Mouse (Mus musculus) embryonic facial prominence, embryonic 14.5 days (tissue): ENCODE results near the gene Bicd2. TPM values are rescaled to one million over a fixed set of nuclear protein-coding genes. Genes with fewer than 3 reads are reported as not detected.

Experiments
- ATAC-seq: fragments of 200-750 bp; cut with Nextera tagmentation; 2 replicates; pipeline ENCODE4 v1.8.0; 2017; ENCODE audit warnings: low read depth, moderate number of reproducible peaks, moderate TSS enrichment
- DNase-seq: peaks from one replicate; pipeline ENCODE4 v3.0.0-alpha.2; 2015; ENCODE audit warnings: low spot score
- H3K27ac ChIP-seq: fragments of 300-500 bp; sonication (generic); replicated peaks from 2 replicates; pipeline ENCODE4 v1.5.1; 2014; ENCODE audit warnings: low read depth, mild to moderate bottlenecking, low read length, moderate library complexity
- H3K27me3 ChIP-seq: fragments of 300-500 bp; sonication (generic); replicated peaks from 2 replicates; pipeline ENCODE4 v1.6.1; 2014; ENCODE audit warnings: low read length; ENCODE audit not compliant: control insufficient read depth, insufficient read depth
- H3K36me3 ChIP-seq: fragments of 300-500 bp; sonication (generic); 2 replicates; pipeline ENCODE4 v1.6.1; 2014; ENCODE audit warnings: low read length, mixed read lengths; ENCODE audit not compliant: control insufficient read depth, insufficient read depth
- H3K4me1 ChIP-seq: fragments of 300-500 bp; sonication (generic); 2 replicates; pipeline ENCODE4 v1.6.1; 2014; ENCODE audit warnings: antibody characterized with exemption, low read length; ENCODE audit not compliant: control insufficient read depth, insufficient read depth
- H3K4me2 ChIP-seq: fragments of 300-500 bp; sonication (generic); 2 replicates; pipeline ENCODE4 v1.6.1; 2014; ENCODE audit warnings: low read depth, mild to moderate bottlenecking, low read length, moderate library complexity, mixed read lengths
- H3K4me3 ChIP-seq: fragments of 300-500 bp; sonication (generic); 2 replicates; pipeline ENCODE4 v1.5.1; 2014; ENCODE audit warnings: low read depth, mild to moderate bottlenecking, low read length
- H3K9ac ChIP-seq: fragments of 300-500 bp; sonication (generic); 2 replicates; pipeline ENCODE4 v1.6.1; 2014; ENCODE audit warnings: low read depth, mild to moderate bottlenecking, low read length, moderate library complexity, mixed read lengths
- H3K9me3 ChIP-seq: fragments of 300-500 bp; sonication (generic); 2 replicates; pipeline ENCODE4 v1.6.1; 2016; ENCODE audit warnings: low read length; ENCODE audit not compliant: control insufficient read depth
- WGBS: fragments of 180-500 bp; shearing (Covaris S2); extraction: QIAGEN DNeasy Blood & Tissue Kit; methylation state at CpG from one replicate; pipeline ENCODE4 v1.1.7; 2014; 5-methylcytosine and 5-hydroxymethylcytosine counted together
- polyA plus RNA-seq: library from polyadenylated mRNA; unstranded; fragments of >200 nt; fragmentation: Nextera tagmentation; extraction: Ambion mirVana; gene quantifications from 2 replicates; pipeline ENCODE4 v1.2.1, GENCODE M21; 2014

Gene Bicd2
- polyA plus RNA-seq, 1 experiment from 2014 or later, result 37.1 TPM

- no peak for ATAC-seq
- Histone ChIP-seq H3K4me3 (no peak overlapping the region), H3K27me3 (no peaks in the 10 kb centered on the region), H3K4me1 (peaks cover 13% of the 10 kb centered on the region), H3K27ac (no peak overlapping the region), H3K4me2 (no peak overlapping the region), H3K9me3 (no peaks in the 10 kb centered on the region), H3K36me3 (no peaks in the 10 kb centered on the region), H3K9ac (no peak overlapping the region)
- 74% methylated on average over 3 of the region's 3 CpGs for WGBS
- no peak for DNase-seq
These were observed 19.9 kb upstream of the Bicd2 start for GRCm38 (mm10) chr13:49321452-49321851.

GRCm38 (mm10) chr13:49322169-49322568 is 19.2 kb upstream of the Bicd2 start:
- no peaks in the 10 kb centered on the region for H3K9me3 ChIP-seq
- ATAC-seq (no peak), DNase-seq (peak; percentile 34)
- 77% methylated on average over 5 of the region's 5 CpGs for WGBS
- no peaks in the 10 kb centered on the region for H3K27me3 ChIP-seq
- H3K36me3 ChIP-seq, result no peaks in the 10 kb centered on the region
- no peak overlapping the region for H3K27ac ChIP-seq
- no peak overlapping the region for H3K9ac ChIP-seq
- H3K4me1 ChIP-seq, result peaks cover 13% of the 10 kb centered on the region
- H3K4me2 ChIP-seq, result no peak overlapping the region
- no peak overlapping the region for H3K4me3 ChIP-seq

- Histone ChIP-seq H3K4me3 (no peak overlapping the region), H3K27me3 (no peaks in the 10 kb centered on the region), H3K9ac (no peak overlapping the region), H3K4me2 (no peak overlapping the region), H3K27ac (no peak overlapping the region), H3K36me3 (no peaks in the 10 kb centered on the region), H3K9me3 (no peaks in the 10 kb centered on the region), H3K4me1 (peaks cover 13% of the 10 kb centered on the region)
- no peak for ATAC-seq
- WGBS, result 80% methylated on average over 5 of the region's 5 CpGs
- no peak for DNase-seq
These were observed 18.6 kb upstream of the Bicd2 start for GRCm38 (mm10) chr13:49322739-49323138.

- DNase-seq, result no peak
- no peak overlapping the region for H3K4me2 ChIP-seq
- no peak overlapping the region for H3K27ac ChIP-seq
- H3K36me3 ChIP-seq, result no peaks in the 10 kb centered on the region
- 77% methylated on average over 5 of the region's 5 CpGs for WGBS
- ATAC-seq, result no peak
- H3K9me3 ChIP-seq, result no peaks in the 10 kb centered on the region
- H3K9ac ChIP-seq, result no peak overlapping the region
- no peaks in the 10 kb centered on the region for H3K27me3 ChIP-seq
- H3K4me1 ChIP-seq, result peaks cover 9% of the 10 kb centered on the region
- no peak overlapping the region for H3K4me3 ChIP-seq
These were observed 16.5 kb upstream of the Bicd2 start for GRCm38 (mm10) chr13:49324871-49325270.

GRCm38 (mm10) chr13:49326246-49327206 is 14.9 kb upstream of the Bicd2 start:
- H3K4me2 ChIP-seq, result no peak overlapping the region
- no peak overlapping the region for H3K27ac ChIP-seq
- DNase-seq, result peak; percentile 57
- no peak overlapping the region for H3K9ac ChIP-seq
- no peak overlapping the region for H3K4me3 ChIP-seq
- 0 out of 2 replicates have a peak, but pooled peaks have one; percentile 44 for ATAC-seq
- H3K4me1 ChIP-seq, result no peaks in the 10 kb centered on the region
- H3K27me3 ChIP-seq, result no peaks in the 10 kb centered on the region
- H3K9me3 ChIP-seq, result no peaks in the 10 kb centered on the region
- no peaks in the 10 kb centered on the region for H3K36me3 ChIP-seq
- 65% methylated on average over 6 of the region's 6 CpGs for WGBS

- Histone ChIP-seq H3K9me3 (no peaks in the 10 kb centered on the region), H3K27ac (no peak overlapping the region), H3K9ac (no peak overlapping the region), H3K27me3 (no peaks in the 10 kb centered on the region), H3K4me2 (no peak overlapping the region), H3K4me1 (no peaks in the 10 kb centered on the region), H3K36me3 (no peaks in the 10 kb centered on the region), H3K4me3 (no peak overlapping the region)
- no peak for DNase-seq
- WGBS, result 81% methylated on average over 4 of the region's 4 CpGs
- no peak for ATAC-seq
These were observed 13.3 kb upstream of the Bicd2 start for GRCm38 (mm10) chr13:49328101-49328500.

- Histone ChIP-seq H3K9me3 (no peaks in the 10 kb centered on the region), H3K4me2 (no peak overlapping the region), H3K9ac (no peak overlapping the region), H3K36me3 (no peaks in the 10 kb centered on the region), H3K27ac (no peak overlapping the region), H3K27me3 (no peaks in the 10 kb centered on the region), H3K4me3 (no peak overlapping the region), H3K4me1 (no peaks in the 10 kb centered on the region)
- ATAC-seq (no peak), DNase-seq (no peak)
- WGBS, result 70% methylated on average over 2 of the region's 2 CpGs
These were observed 8.1 kb upstream of the Bicd2 start for GRCm38 (mm10) chr13:49333250-49333649.

GRCm38 (mm10) chr13:49335077-49335982 is 6.1 kb upstream of the Bicd2 start:
- Histone ChIP-seq H3K4me3 (no peak overlapping the region), H3K9me3 (no peaks in the 10 kb centered on the region), H3K4me1 (0 out of 2 replicates have a peak, but pooled peaks cover 1% of the 10 kb centered on the region), H3K9ac (no peak overlapping the region), H3K27ac (no peak overlapping the region), H3K36me3 (no peaks in the 10 kb centered on the region), H3K4me2 (no peak overlapping the region), H3K27me3 (no peaks in the 10 kb centered on the region)
- WGBS, result 69% methylated on average over 12 of the region's 12 CpGs
- DNase-seq, result peak; percentile 36
- ATAC-seq, result no peak; the same call in 1 of the 2 replicates
